Mouse (Mus musculus): ENCODE data around the gene Cntn5. TPM values are rescaled to one million over a fixed set of nuclear protein-coding genes. Genes with fewer than 3 reads are reported as not detected.

Gene Cntn5
- polyA plus RNA-seq, 1 experiment, result not detected

- Histone ChIP-seq H3K27ac (ENCODE audit: insufficient read depth, low read length) (no peak overlapping the region), H3K4me1 (ENCODE audit: control insufficient read depth, insufficient read depth, low read length) (no peaks in the 10 kb centered on the region), H3K4me3 (ENCODE audit: insufficient read depth, low read length) (no peak overlapping the region)
- TF ChIP-seq POLR2A (IDR thresholded peaks at IDR 0.05; ENCODE audit: low read depth, low read length), result no peak
- no peak for TF ChIP-seq CTCF (IDR thresholded peaks at IDR 0.05; ENCODE audit: borderline replicate concordance, insufficient read depth, low read length)
Measured at GRCm38 (mm10) chr9:9830231-9830630, 1074.3 kb downstream of the Cntn5 start.

DNA sequence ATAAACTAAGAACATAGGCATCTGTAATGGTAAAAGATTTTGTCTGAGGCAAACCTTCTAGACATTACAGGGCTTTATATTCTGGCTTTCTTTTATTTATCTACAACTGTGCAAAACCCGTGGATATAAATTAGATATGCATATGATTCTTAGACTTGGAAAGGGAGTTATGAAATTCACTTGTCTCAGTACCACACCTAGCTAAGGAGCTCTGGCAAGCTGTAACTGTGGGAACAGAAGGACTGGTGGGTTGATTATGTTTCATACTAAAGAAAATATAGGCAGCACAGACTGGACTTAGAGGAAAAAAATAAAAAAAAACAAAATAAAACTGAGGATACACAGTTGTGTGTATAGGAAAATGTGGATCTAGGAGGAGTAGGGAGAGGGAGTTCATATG lies 1084.6 kb downstream of the Cntn5 start:
- no peak for TF ChIP-seq CTCF (IDR thresholded peaks at IDR 0.05; ENCODE audit: borderline replicate concordance, insufficient read depth, low read length)
- TF ChIP-seq POLR2A (IDR thresholded peaks at IDR 0.05; ENCODE audit: low read depth, low read length), result no peak
- no peak overlapping the region for H3K27ac ChIP-seq (ENCODE audit: insufficient read depth, low read length)
- H3K4me1 ChIP-seq (ENCODE audit: control insufficient read depth, insufficient read depth, low read length), result no peaks in the 10 kb centered on the region
- no peak overlapping the region for H3K4me3 ChIP-seq (ENCODE audit: insufficient read depth, low read length)

DNA sequence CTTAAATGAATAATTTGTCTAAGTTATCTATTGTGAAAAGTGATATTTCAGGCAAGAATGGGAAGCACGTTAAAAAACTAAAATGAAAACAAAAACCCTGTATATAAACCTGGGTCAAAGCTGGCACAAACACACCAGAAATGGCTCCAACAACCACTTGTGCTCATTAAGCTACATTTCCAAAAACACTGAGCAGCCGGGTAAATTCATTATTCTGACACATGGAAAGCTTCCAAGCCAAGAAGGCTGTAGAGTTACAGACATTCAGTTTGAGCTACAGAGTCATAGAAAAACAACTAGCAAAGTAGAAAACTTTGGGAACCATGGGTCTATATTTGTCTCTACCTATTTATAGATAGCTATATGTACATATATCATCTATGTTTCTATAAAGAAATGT lies 1087.1 kb downstream of the Cntn5 start:
- Histone ChIP-seq H3K4me3 (ENCODE audit: insufficient read depth, low read length) (no peak overlapping the region), H3K27ac (ENCODE audit: insufficient read depth, low read length) (no peak overlapping the region), H3K4me1 (ENCODE audit: control insufficient read depth, insufficient read depth, low read length) (no peaks in the 10 kb centered on the region)
- TF ChIP-seq CTCF (IDR thresholded peaks at IDR 0.05; ENCODE audit: borderline replicate concordance, insufficient read depth, low read length), result no peak
- TF ChIP-seq POLR2A (IDR thresholded peaks at IDR 0.05; ENCODE audit: low read depth, low read length), result no peak

- Histone ChIP-seq H3K4me1 (ENCODE audit: control insufficient read depth, insufficient read depth, low read length) (no peaks in the 10 kb centered on the region), H3K27ac (ENCODE audit: insufficient read depth, low read length) (no peak overlapping the region), H3K4me3 (ENCODE audit: insufficient read depth, low read length) (no peak overlapping the region)
- no peak for TF ChIP-seq CTCF (IDR thresholded peaks at IDR 0.05; ENCODE audit: borderline replicate concordance, insufficient read depth, low read length)
- TF ChIP-seq POLR2A (IDR thresholded peaks at IDR 0.05; ENCODE audit: low read depth, low read length), result no peak
Measured at GRCm38 (mm10) chr9:9799546-9799945, 1105.0 kb downstream of the Cntn5 start.

DNA sequence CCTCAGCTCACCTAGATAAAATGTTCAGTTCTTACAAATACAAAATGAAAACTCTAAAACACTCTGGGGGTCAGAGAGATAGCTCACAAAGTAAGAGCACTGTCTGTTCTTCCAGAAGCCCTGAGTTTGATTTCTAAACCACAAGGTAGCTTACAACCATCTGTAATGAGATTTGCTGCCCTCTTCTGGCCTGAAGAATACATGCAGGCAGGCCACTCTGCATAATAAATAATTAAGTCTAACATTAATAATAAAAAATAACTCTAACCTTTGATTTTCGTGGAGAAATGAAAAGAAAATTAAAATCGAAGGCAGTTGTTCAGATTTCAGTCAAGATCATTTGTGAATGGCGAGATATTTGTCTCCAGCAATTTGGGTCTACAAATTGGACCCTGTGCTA lies 1120.9 kb downstream of the Cntn5 start:
- Histone ChIP-seq H3K27ac (ENCODE audit: insufficient read depth, low read length) (no peak overlapping the region), H3K4me1 (ENCODE audit: control insufficient read depth, insufficient read depth, low read length) (no peaks in the 10 kb centered on the region), H3K4me3 (ENCODE audit: insufficient read depth, low read length) (no peak overlapping the region)
- TF ChIP-seq CTCF (IDR thresholded peaks at IDR 0.05; ENCODE audit: borderline replicate concordance, insufficient read depth, low read length) (no peak), POLR2A (IDR thresholded peaks at IDR 0.05; ENCODE audit: low read depth, low read length) (no peak)

DNA sequence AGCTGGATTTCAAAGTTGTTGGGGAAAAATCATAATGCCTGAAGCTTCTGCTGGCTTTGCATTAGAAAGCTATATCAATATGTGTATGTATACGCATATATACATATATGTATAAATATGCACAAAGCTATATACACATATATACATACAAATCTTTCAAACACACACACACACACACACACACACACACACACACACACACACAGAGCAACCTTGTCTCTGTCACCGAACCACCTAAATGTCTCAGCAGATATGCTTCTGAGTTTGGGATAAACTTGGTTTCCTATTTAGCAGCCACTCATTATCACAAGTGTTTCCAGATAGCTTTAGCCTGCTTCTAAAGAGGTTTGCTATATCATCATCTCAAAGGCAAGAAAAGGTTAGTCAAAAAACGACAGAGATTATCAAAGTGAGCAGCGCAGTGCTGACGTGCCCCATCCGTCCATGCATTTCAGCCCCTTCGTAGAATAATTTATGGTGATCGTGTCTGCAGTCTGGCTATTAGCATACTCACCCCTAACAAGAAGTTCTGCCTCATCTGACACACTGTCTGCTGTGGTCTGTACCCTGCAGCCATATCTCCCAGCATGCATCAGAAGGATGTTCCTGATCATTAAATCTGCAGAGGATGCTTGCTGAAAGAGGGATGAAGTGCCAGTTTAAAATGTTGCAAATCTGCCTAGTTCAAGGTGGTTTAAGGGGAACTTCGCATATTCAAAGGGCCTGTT lies 1123.3 kb downstream of the Cntn5 start:
- TF ChIP-seq CTCF (IDR thresholded peaks at IDR 0.05; ENCODE audit: borderline replicate concordance, insufficient read depth, low read length) (no peak), POLR2A (IDR thresholded peaks at IDR 0.05; ENCODE audit: low read depth, low read length) (no peak)
- Histone ChIP-seq H3K4me1 (ENCODE audit: control insufficient read depth, insufficient read depth, low read length) (no peaks in the 10 kb centered on the region), H3K4me3 (ENCODE audit: insufficient read depth, low read length) (no peak overlapping the region), H3K27ac (ENCODE audit: insufficient read depth, low read length) (no peak overlapping the region)

GRCm38 (mm10) chr9:9779646-9780045 lies 1124.9 kb downstream of the Cntn5 start:
- no peak overlapping the region for H3K4me3 ChIP-seq (ENCODE audit: insufficient read depth, low read length)
- TF ChIP-seq CTCF (IDR thresholded peaks at IDR 0.05; ENCODE audit: borderline replicate concordance, insufficient read depth, low read length) (no peak), POLR2A (IDR thresholded peaks at IDR 0.05; ENCODE audit: low read depth, low read length) (no peak)
- H3K4me1 ChIP-seq (ENCODE audit: control insufficient read depth, insufficient read depth, low read length), result no peaks in the 10 kb centered on the region
- no peak overlapping the region for H3K27ac ChIP-seq (ENCODE audit: insufficient read depth, low read length)

DNA sequence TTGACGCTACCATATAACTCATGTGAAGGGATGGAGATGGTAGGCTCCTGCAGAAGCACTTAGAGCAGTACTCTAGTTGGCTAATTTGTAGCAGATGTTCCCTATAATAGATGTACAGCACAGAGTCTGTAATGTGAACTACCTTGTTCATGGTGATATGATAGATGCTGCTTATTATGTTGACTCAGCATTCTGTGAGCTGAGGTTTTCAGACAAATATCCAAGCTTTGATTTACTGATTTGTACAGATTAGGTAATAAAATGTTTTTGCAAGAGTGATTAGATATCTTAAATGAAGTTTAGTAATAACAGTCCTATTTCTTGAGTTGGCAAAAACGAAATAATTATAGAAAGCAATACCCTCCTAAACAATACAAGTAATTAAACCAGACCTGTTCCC lies 1133.8 kb downstream of the Cntn5 start:
- H3K27ac ChIP-seq (ENCODE audit: insufficient read depth, low read length), result no peak overlapping the region
- no peak for TF ChIP-seq POLR2A (IDR thresholded peaks at IDR 0.05; ENCODE audit: low read depth, low read length)
- TF ChIP-seq CTCF (IDR thresholded peaks at IDR 0.05; ENCODE audit: borderline replicate concordance, insufficient read depth, low read length), result no peak

DNA sequence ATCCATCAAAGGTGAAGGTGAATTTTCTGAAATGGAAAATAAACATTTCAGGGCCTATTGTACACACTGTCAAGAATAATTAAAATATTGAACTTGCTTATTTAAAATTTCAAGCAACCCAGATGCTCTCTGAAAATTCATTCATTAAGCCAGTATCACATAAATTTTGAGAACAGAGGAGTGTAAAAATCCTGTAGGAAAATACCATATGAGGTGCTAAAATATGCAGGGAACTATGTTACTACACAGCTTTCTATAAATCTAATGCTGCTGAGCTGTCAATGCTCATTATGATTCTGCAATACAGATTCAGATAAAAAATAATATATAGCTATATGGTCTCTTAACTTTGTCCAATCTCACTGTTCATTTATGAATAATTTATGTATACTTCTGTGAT lies 1134.9 kb downstream of the Cntn5 start:
- no peaks in the 10 kb centered on the region for H3K4me1 ChIP-seq (ENCODE audit: control insufficient read depth, insufficient read depth, low read length)
- no peak for TF ChIP-seq POLR2A (IDR thresholded peaks at IDR 0.05; ENCODE audit: low read depth, low read length)
- no peak for TF ChIP-seq CTCF (IDR thresholded peaks at IDR 0.05; ENCODE audit: borderline replicate concordance, insufficient read depth, low read length)
- H3K27ac ChIP-seq (ENCODE audit: insufficient read depth, low read length), result no peak overlapping the region
- H3K4me3 ChIP-seq (ENCODE audit: insufficient read depth, low read length), result no peak overlapping the region

More for the DNA sequence above, 1133.8 kb downstream of the Cntn5 start:
- no peaks in the 10 kb centered on the region for H3K4me1 ChIP-seq (ENCODE audit: control insufficient read depth, insufficient read depth, low read length)
- H3K4me3 ChIP-seq (ENCODE audit: insufficient read depth, low read length), result no peak overlapping the region

- no peaks in the 10 kb centered on the region for H3K4me1 ChIP-seq (ENCODE audit: control insufficient read depth, insufficient read depth, low read length)
Measured at GRCm38 (mm10) chr9:9718145-9718544, 1186.4 kb downstream of the Cntn5 start.

More at GRCm38 (mm10) chr9:9718145-9718544, 1186.4 kb downstream of the Cntn5 start:
- no peak overlapping the region for H3K27ac ChIP-seq (ENCODE audit: insufficient read depth, low read length)
- H3K4me3 ChIP-seq (ENCODE audit: insufficient read depth, low read length), result no peak overlapping the region
- no peak for TF ChIP-seq POLR2A (IDR thresholded peaks at IDR 0.05; ENCODE audit: low read depth, low read length)
- TF ChIP-seq CTCF (IDR thresholded peaks at IDR 0.05; ENCODE audit: borderline replicate concordance, insufficient read depth, low read length), result no peak
